Mouse (Mus musculus): ENCODE results near the gene 4933424G06Rik.

4933424G06Rik gene

DNA sequence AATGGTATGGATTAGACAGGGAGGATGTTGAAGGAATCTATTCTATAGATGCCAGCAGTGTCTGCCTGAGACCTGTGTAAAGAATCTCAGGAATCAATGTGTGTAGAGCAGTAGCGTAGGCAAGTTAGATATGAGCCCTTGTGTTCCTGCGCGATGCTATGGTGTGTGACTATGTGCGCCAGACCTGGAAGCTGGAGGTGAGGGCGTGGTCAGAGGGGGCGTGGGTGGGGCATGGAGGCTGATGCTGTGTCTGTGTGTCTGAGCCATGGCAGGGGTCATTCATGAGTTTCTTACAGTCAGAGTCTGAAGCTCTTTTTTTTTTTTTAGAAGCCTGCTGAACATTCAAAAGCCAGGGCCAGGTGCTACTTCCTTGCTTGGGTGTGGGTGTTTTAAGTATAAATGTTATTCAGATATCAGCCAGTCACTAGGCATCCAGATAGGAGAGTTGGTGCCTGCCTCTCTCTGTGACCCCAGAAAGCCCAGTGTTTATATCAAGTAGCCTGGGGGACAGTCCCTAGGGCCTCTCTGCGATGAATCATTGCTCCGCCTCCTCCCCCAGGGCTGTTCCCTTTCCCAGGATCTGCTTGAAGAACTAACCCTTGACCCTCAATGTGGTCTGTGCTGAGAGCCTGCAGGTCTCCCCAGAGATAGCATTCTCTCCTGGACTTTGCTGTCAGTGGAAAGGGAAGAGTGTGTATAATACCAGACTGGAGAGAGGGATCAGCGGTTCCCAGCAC lies 62.4 kb downstream of the 4933424G06Rik start:
- no peak for DNase-seq

DNA sequence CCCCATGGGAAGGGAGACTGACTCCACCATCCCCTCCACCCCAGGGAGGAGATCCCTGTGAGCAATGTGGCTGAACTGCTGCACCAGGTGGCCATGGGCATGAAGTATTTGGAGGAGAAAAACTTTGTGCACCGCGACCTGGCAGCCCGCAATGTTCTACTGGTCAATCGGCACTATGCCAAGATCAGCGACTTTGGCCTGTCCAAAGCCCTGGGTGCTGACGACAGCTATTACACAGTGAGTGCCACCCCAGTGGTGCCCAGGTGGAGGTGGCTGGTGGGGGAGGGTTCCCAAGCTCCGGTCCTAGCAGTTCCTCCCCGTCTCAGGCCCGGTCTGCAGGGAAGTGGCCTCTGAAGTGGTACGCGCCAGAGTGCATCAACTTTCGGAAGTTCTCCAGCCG lies 70.8 kb downstream of the 4933424G06Rik start:
- DNase-seq, result no peak

- no peak for DNase-seq
These were observed 72.5 kb downstream of the 4933424G06Rik start for GRCm38 (mm10) chr1:36782476-36782875.

DNA sequence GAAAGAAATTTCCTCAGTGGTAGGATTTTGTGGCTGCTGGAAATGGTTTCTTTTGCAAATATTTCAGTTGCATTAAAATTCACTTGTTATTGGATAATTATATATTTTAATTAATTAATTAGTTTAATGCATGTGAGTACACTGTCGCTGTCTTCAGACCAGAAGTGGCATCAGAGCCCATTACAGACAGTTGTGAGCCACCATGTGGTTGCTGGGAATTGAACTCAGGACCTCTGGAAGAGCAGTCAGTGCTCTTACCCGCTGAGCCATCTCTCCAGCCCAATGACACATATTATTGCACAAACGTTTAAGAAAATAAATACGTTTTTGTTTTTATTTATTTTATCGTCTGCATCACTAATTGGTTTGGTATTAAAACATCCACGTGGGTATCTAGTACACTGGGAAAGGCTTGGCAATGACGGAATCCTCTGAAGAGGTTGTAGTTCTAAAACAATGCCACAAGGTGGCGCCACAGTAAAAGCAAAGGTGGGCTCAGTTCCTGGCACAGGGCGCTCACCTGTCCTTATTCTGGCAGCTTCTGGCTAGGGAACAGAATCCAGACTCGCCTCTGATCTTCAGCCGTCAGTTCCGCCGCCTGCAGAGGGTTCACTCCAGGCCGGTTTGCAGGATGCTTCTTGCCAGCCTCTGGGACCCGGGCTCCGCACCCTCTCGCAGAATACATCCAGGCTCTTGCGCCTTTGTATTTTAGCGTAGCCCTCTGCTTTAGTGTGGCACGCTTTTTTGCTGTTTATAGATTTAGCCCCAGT lies 74.6 kb downstream of the 4933424G06Rik start:
- peak; percentile 80 for DNase-seq

DNA sequence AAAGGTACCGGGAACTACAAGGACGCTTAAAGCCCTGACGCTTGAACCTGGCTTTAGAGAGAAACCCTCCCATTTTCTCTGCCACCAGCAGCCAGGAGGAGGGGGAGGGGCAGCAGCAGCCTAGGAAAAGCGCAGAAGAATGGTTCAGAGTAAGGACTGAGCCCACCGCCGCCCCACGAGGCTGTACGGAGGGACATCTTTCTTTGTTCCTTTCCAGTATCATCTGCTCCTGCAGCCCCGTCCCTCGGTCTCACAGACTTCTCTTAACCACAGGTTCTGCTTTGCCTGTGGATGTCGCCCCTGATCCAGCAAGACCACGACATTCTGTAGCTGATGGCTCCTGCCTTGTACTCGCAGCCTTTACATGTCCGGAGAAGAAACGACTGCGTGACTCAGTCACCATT lies 75.3 kb downstream of the 4933424G06Rik start:
- DNase-seq, result peak; percentile 57

DNA sequence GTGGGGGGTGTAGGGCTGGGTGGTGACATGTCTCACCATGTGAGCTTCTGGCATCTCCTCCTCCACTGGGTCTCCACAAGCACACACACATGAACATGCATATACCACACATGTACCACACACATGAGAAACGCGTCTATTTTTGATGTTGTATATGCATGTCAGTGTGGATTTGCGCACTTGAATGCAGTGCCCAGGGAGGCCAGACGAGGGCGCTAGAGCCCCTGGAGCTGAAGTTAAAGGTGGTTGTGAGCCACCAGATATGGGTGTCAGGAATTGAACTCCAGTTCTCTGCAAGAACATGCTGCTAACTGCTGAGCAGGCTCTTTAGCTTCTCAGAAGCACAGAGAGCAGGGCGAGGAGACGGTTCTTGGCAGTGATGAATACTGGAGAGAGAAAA lies 76.4 kb downstream of the 4933424G06Rik start:
- no peak for DNase-seq

DNA sequence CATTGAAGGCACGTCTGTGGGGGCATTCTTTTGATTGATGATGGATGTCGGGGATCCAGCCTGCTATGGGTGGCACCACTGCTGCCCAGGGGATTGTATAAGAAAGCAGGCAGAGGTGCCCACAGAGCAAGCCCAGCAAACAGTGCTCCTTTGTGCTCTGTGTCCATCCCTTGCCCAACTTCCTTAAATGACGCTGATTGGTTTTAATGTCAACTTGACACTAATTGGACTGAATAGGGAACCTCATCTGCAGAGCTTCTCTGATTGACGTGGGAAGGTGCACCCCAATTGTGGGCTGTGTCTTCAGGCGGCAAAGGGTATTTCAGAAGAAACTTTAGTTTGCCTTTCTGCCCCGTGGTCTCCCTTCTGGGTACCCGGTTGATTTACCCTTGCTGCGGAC lies 79.5 kb downstream of the 4933424G06Rik start:
- no peak for DNase-seq

DNA sequence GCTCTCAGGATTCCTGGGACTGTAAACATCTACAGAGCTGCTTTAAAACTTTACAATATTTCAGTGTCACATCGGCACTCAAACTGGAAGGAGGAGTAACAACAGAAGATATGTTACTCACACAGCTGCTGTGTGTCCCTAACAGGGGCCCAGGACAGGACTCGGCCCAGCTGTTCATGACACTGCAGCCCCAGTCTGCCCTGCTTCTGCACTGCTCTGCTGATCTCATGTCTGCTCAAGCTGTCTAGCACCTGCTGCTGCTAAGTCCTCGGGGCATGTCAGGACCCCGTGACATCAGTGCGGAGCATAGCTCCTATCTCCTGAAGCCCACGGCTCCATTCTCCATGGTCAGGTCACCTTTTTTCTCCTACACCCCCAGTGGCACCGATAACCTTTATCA lies 86.8 kb downstream of the 4933424G06Rik start:
- DNase-seq, result no peak

DNA sequence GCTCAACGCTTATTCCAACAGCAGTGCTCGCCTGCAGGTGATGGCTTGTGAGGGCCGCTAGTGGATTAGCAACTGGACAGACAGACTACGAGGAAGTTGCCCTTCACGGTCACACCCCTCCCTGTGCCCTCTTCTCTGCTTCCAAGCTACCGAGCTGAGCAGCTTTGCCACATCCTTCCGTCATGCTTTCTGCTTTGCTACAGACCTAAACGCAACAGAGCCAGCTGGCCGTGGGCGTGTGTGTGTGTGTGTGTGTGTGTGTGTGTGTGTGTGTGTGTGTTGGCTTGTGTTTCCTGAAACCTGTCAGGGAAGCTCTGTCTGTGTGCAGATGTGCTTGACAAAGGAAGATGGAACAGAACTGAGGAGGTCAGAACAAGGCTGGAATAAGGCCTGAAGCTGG lies 87.5 kb downstream of the 4933424G06Rik start:
- no peak for DNase-seq

DNA sequence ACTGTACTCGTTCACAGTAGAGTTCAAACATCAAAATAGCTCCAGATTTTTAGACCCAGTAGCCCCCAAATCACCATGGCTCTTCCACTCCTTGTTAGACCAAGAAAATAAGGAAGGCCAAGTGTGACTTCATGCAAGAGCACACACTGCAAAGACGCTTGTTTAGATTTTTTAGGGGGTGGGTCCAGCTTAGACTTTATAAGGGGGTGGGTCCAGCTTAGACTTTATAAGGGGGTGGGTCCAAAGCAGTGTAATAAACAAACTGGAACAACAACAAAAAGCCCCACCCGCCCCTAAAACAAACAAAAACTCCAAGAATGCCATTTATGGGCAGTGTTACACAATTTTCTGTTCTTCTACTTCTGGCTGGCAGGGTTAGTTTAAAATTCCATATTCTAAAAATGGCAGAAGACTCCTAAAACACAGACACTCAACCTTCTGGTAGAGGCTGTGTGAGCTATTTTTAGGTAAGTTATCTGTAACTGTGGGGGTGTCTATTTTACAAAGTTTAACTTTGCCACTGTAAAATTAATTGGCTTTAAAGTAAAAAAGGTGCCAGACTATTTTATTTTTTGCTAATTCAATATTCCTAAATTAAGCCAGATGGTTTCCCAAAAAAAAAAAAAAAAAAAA lies 90.5 kb downstream of the 4933424G06Rik start:
- no peak for DNase-seq

GRCm38 (mm10) chr1:36804259-36804658 lies 94.3 kb downstream of the 4933424G06Rik start:
- DNase-seq, result no peak

GRCm38 (mm10) chr1:36804833-36805232 lies 94.9 kb downstream of the 4933424G06Rik start:
- DNase-seq, result no peak

GRCm38 (mm10) chr1:36806181-36806905 lies 96.4 kb downstream of the 4933424G06Rik start:
- no peak for DNase-seq

DNA sequence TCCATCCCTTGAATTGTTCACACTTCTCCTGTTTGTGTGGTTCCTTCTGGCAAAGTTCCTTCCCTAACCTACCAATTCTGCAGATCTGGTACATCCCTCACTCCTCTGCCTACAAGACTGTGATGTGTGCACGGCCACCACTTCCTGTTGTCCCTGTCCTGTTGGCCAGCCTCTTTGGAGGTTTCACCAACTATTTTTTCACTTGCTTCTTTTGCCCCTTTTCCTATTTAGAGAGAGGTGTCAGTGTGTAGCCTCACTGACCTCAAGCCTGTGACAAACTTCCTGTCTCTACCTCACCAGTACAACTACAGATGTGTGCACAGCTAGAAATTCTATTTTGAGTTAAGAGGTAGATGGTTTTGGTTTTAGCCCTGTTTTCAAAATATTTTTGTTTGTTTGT lies 97.1 kb downstream of the 4933424G06Rik start:
- DNase-seq, result no peak

Data from embryo, embryonic 11 days (tissue).